Comparison of ENCODE assay signal across 8 mouse cellular contexts in the genomic region with DNA sequence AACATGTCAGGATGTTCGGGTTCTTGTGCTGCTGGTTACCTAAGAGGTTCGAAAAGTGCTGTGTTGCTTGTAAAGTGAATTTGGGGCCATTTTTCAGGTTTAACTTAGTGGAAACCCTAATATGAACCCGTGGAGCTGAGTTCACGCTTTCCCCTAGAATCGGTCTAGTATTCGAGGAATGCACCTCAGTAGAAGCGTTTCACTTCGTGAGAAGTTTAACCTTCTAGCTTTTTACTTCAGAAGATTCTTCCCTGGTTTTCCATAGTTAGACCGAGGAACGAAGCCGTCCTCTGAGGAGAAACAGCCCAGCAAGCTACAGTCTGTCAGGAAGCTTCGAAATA. TPM values are rescaled to one million over a fixed set of nuclear protein-coding genes. Genes with fewer than 3 reads are reported as not detected.
A peak's percentile ranks its signal among the peaks of the same experiment; 100 is the strongest.
DNase-seq lines count a peak whose midpoint lies in the region; ATAC-seq and TF ChIP-seq lines count a peak whose summit lies in the region.

No protein-coding gene starts in this region.

- no peak overlapping the region for H3K27ac ChIP-seq in spleen, adult 2 months (ENCODE audit: insufficient read depth, low read length)
- peak overlapping the region; percentile 68; the same call in 1 of the 2 replicates for H3K27ac ChIP-seq in limb, embryonic 15.5 days
- 0 out of 2 replicates have a peak overlapping the region, but pooled peaks have one; percentile 18 for H3K27ac ChIP-seq in stomach, postnatal 0 days (replicated peaks)

- H3K9me3 ChIP-seq in limb, embryonic 15.5 days, result no peaks in the 10 kb centered on the region
- H3K9me3 ChIP-seq in stomach, postnatal 0 days (ENCODE audit: control insufficient read depth, low read length), result no peaks in the 10 kb centered on the region

- DNase-seq in frontal cortex, postnatal 25 days (ENCODE audit: low spot score in 2 of 2), result no peak
- no peak for DNase-seq in spleen, adult 2 months (ENCODE audit: low read depth in 1 of 2, low spot score in 2 of 2)
- no peak for DNase-seq in spleen, postnatal 14 days (ENCODE audit: low spot score in 2 of 2)
- DNase-seq in stomach, postnatal 0 days (ENCODE audit: low spot score), result no peak
- DNase-seq in thymus, postnatal 14 days, result no peak
- DNase-seq in adrenal gland, adult 18-20 months (ENCODE audit: low spot score in 2 of 2), result no peak

- no peak for TF ChIP-seq EP300 in stomach, postnatal 0 days (optimal IDR thresholded peaks at IDR 0.05)

- H3K9ac ChIP-seq in limb, embryonic 15.5 days, result no peak overlapping the region
- peak overlapping the region; percentile 57 for H3K9ac ChIP-seq in stomach, postnatal 0 days (ENCODE audit: low read length)

- H3K36me3 ChIP-seq in spleen, adult 2 months (ENCODE audit: control insufficient read depth, insufficient read depth, low read length), result no peaks in the 10 kb centered on the region
- H3K36me3 ChIP-seq in limb, embryonic 15.5 days, result peaks cover 3% of the 10 kb centered on the region; the same call in 1 of the 2 replicates
- peaks cover under 1% of the 10 kb centered on the region; the same call in 1 of the 2 replicates for H3K36me3 ChIP-seq in stomach, postnatal 0 days (ENCODE audit: control insufficient read depth, insufficient read depth, low read length)

- TF ChIP-seq CTCF in spleen, adult 2 months (IDR thresholded peaks at IDR 0.05; ENCODE audit: extremely low read depth, insufficient read depth, insufficient read length, insufficient replicate concordance), result no peak
- no peak for TF ChIP-seq CTCF in stomach, postnatal 0 days (IDR thresholded peaks at IDR 0.05; ENCODE audit: low read depth)

- peak; percentile 39 for ATAC-seq in frontal cortex, adult (ENCODE audit: low TSS enrichment)
- no peak for ATAC-seq in limb, embryonic 15.5 days (ENCODE audit: insufficient number of reproducible peaks, low FRiP score, low TSS enrichment, low read depth)
- no peak for ATAC-seq in stomach, postnatal 0 days (ENCODE audit: low FRiP score, low TSS enrichment)

- peaks cover 2% of the 10 kb centered on the region for H3K4me1 ChIP-seq in spleen, adult 2 months (ENCODE audit: control insufficient read depth, insufficient read depth, insufficient read length)
- H3K4me1 ChIP-seq in limb, embryonic 15.5 days, result peaks cover 10% of the 10 kb centered on the region; the same call in 1 of the 2 replicates
- H3K4me1 ChIP-seq in stomach, postnatal 0 days (replicated peaks; ENCODE audit: control insufficient read depth, insufficient read depth), result peaks cover 2% of the 10 kb centered on the region; the same call in 1 of the 2 replicates

- peak overlapping the region; percentile 32 for H3K4me3 ChIP-seq in spleen, adult 2 months (ENCODE audit: extremely low read depth, insufficient read depth, insufficient read length)
- H3K4me3 ChIP-seq in limb, embryonic 15.5 days, result peak overlapping the region; percentile 92
- peak overlapping the region; percentile 79 for H3K4me3 ChIP-seq in stomach, postnatal 0 days (ENCODE audit: low read depth, low read length)

- 8% methylated on average over 12 of the region's 12 CpGs for whole genome bisulfite sequencing in spleen, adult 2 months
- 8% methylated on average over 12 of the region's 12 CpGs for WGBS in limb, embryonic 15.5 days
- 7% methylated on average over 12 of the region's 12 CpGs for WGBS in stomach, postnatal 0 days

- H3K27me3 ChIP-seq in spleen, adult 2 months (ENCODE audit: control insufficient read depth, insufficient read depth, low read length), result no peaks in the 10 kb centered on the region
- no peaks in the 10 kb centered on the region for H3K27me3 ChIP-seq in limb, embryonic 15.5 days
- 0 out of 2 replicates have a peak, but pooled peaks cover 2% of the 10 kb centered on the region for H3K27me3 ChIP-seq in stomach, postnatal 0 days (ENCODE audit: control insufficient read depth, insufficient read depth, low read length)

- TF ChIP-seq POLR2A in spleen, adult 2 months (IDR thresholded peaks at IDR 0.05; ENCODE audit: low read depth, low read length), result no peak

- peak overlapping the region; percentile 70 for H3K4me2 ChIP-seq in limb, embryonic 15.5 days
- H3K4me2 ChIP-seq in stomach, postnatal 0 days (replicated peaks; ENCODE audit: low read depth), result peak overlapping the region; percentile 70

RNA-seq across cellular contexts. Expression of a gene that starts 0.3 kb away (rescaled TPM):
- 3.6 TPM in 2 replicates for polyA plus RNA-seq in spleen, adult 2 months (2012; rRNA removed)
- 90.6 and 98.5 TPM in 2 replicates for polyA plus RNA-seq in limb, embryonic 15.5 days (2015; fragmentation: Nextera tagmentation; extraction: Ambion mirVana)
- 77.2 and 83.9 TPM in 2 replicates for polyA plus RNA-seq in stomach, postnatal 0 days (2015; fragmentation: Nextera tagmentation; extraction: Ambion mirVana)
- total RNA-seq in adrenal gland, adult 18-20 months (2021), result 100 to 1,000 TPM; 117 to 152 TPM

Comparison
In these comparisons a context has a peak if more than half of its experiments do, and no peak if none do; other contexts are left out.
1. H3K4me3 ChIP-seq: peak in every context shown above with its lines; median percentile 92 in limb, embryonic 15.5 days; 79 in stomach, postnatal 0 days; 32 in spleen, adult 2 months.
2. RNA of a gene that starts 0.3 kb away (polyA plus RNA-seq): 90.6 to 98.5 TPM in limb, embryonic 15.5 days and 77.2 to 83.9 TPM in stomach, postnatal 0 days; 3.6 TPM in spleen, adult 2 months; every median in the first group is over 10 times any median in the second.